Mouse (Mus musculus) G1E-ER4 (cell line): ENCODE results near the gene Zmat3. TPM values are rescaled to one million over a fixed set of nuclear protein-coding genes. Genes with fewer than 3 reads are reported as not detected.

Experiments used
- GATA1 ChIP-seq: IDR thresholded peaks from one replicate; pipeline ENCODE4 v1.8.0; 2012; ENCODE audit warnings: low read length, inconsistent platforms
- polyA plus RNA-seq: library from polyadenylated mRNA; stranded (reverse); fragments of >175 nt; gene quantifications from 2 replicates; pipeline ENCODE4 v1.2.3, GENCODE M21; 2012

Zmat3 gene
- polyA plus RNA-seq, result 5.3 and 5.6 TPM in 2 replicates

DNA sequence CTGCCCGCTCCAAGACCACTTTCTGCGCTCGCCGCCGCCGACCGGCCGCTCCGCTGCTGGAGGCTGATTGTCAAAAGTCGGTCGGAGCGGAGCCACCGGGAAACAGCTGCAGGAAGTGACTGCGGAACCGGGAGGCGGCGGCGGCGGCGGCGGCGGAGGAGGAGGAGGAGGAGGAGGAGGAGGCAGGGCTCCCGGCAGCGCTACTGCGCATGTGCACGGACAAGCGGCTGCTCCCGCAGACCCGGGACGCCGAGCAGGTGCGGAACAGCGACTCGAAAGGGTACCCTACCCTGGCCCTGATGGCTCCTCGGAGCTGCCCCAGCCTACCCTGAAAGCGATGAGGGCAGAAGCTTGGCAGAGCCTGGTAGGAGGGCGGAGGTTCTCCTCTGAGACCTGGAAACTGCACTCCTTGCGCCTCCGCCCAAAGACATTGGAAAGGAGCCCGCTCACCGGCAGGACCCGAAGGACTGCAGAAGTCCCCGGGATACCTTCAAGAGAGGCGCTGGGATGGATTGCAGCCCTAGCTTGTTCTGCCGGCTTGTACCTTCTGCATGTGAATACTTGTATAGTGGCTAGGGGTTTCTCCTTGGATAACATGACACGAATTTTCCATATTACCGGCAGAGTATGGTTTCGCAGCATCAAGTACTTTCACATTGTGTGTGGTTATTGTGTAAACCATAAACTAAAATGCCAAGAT lies at the start of gene Zmat3:
Zmat3 (minus strand) TSS at position 469 of the 700 bp plus-strand sequence.
- TF ChIP-seq GATA1, result no peak

DNA sequence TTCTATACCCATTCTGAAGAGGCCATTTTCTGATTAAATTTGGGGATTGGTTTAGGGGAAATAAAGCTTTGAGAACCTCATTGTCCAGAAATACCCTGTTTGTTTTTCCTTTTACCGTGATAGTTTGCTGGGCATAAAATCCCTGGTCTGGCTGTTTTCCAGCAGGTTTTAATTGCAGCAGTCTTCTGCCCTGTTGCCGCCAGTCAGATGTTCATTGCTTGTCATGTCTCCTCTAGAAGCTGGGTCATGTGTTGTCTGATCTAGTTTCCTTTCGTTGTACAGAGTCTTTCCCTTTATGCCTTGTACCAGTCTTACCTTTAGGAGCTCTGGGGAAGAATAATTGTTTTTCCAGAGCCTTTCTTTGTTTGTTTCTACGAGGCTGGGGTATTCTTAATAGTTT lies 48.6 kb upstream of the Zmat3 start:
- no peak for TF ChIP-seq GATA1

DNA sequence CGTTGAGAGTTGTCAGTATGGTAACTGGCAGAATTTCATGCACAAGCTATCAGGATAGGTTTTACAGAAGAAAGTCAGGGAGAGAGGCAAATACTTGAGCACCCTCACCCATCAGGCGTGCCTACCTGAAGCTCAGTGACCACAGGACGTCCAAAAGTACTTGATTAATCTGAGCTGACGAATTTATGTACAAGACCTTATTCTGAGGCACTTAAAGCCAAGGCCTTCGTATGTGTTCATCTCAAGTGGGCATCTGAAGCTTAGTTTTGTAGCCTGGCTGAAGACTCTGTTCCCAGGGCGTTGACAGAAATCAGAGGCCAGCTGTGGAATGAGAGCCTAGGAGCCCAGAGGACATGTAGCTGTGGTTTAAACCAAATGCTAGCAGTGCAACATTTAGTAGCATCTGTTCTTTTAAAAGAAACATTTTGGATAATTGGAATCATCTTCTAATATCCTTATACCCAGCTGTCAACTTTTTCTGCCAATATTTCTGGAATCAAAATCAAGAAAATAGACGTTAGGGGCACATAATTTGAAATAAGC lies 46.8 kb upstream of the Zmat3 start:
- TF ChIP-seq GATA1, result no peak

DNA sequence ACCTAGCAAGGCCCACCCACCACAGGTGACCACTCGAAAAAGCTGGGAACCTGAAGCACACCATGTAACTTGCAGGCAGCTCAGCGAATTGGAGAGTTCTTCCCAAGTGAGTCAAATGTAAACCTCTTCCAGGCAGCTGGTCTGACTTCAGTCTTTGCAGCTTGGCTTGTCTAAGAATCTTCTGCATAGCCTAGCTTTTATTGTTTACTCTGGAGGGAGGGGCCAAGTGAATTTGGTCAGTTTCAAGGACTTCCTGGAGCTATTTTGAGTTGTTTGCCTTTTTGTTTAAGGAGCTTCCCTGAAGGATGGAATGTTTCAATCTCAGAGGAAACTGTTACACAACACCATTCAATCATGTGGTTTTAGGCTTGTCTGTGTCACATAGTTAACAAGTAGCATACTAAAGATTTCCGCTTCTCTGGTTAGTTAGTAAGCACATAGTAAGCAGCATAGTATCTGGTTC lies 43.0 kb upstream of the Zmat3 start:
- no peak for TF ChIP-seq GATA1

DNA sequence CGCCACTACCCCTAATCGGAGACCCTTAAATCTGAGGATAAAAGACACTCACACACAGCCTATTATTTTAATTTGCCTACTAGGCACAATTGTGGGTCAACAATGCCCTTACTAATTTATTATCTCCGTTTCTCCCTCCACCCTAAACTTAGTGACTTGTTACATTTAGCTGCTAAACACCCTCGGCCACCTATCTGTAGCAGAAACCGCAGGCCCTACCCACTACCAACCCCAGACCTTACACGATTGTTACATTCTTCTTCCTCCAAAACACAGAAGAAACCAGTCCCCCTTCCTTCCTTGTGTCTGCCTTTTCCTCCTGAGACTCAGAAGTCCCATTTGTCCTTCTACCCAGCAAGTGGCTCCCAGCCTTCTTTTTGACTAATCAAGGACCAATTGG lies 41.0 kb upstream of the Zmat3 start:
- no peak for TF ChIP-seq GATA1

DNA sequence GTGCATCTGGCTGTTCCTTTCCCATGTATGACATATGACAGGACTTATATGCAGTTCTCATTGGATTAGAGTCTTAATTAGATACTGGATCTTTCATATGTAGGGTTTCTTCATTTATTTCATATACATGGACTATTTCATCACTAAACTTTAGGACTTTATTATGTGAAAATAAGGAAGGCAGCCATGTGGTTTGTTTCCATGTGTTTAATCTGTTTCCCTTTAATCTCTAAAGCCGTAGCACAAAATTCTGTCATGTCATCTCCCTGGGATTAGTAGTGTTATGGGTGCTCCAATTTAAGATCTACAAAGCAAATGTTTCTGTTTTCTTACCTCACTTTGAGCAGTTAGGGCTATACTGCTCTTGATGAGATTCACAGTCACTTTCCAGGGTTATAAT lies 39.9 kb upstream of the Zmat3 start:
- TF ChIP-seq GATA1, result no peak

DNA sequence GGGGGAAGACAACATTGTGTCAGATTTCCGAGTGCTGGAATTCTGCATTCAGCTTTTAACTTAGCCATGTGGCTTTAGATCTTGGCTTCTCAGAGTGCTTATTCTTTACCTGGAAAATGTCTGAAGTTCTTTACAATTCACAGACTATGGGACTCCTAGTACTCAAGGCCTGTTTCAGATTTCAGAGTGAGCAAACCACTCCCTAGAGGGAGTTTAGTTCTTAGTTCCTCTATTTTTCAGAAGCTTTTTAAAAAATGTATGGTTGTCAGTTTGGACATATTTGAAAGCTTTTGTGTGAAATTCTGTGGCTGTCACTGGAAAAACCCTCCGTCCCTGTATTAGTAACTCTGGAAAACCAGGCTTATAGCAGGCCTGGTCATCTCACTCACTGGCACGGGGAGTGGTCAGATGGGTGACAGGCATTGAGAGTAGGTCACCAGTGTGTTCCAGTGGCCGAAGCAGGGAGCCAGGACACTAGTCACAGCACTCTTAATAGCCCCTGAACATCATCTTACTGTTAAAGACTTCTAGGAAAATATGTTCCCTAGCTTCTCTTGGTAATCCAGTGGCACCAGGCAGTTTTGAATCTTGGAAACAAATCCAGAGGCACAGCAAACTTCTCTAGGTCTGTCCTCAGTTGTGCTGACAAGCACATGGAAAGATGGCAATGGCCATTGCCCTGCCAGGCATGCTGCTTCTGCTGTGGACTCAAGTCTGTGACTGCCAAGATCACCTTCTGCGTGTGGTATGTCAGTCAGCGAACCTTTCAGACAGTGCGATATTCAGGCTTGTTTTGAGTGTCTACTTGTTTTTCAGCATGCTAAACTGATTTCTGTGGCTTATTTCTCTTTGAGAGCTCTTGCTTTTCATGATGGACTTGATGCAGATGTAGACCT lies 37.4 kb upstream of the Zmat3 start:
- no peak for TF ChIP-seq GATA1

DNA sequence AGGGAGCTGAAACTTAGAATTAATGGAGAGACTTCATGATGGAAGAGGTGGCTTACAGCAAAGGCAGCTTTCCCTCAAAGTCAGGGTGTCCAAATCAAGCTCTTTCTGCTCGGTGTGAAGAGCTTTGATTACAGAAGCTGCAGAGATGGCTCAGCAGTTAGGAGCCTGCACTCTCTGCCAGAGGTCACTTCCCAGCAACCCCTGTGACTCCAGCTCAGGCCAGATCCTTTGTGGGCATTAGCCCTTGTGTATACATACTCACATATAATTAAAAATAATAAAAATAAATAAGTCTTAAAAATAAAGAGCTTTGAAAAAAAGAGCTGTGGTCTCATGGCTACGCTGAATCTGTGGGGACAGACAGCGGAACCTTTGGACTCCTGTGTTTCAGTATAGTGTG lies 35.8 kb upstream of the Zmat3 start:
- TF ChIP-seq GATA1, result no peak

DNA sequence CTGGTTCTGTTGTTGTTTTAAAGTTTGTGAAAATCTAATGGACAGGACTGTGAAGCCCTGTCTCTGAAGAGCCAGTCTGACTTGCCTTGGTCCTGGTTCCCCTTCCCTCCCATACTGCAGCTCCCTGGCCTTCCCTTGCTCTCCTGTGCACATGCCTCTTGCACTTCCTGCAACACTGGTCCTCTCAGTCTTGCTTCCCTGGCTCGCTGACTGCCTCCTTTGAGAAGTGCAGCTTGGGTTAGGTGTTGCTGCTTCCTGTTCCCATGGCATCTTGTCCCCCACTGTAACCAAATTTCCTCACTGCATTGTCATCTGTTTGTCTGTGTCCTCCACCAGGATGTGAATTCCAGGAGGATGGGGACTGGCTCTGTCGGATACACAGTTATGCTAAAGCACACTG lies 34.1 kb upstream of the Zmat3 start:
- no peak for TF ChIP-seq GATA1

DNA sequence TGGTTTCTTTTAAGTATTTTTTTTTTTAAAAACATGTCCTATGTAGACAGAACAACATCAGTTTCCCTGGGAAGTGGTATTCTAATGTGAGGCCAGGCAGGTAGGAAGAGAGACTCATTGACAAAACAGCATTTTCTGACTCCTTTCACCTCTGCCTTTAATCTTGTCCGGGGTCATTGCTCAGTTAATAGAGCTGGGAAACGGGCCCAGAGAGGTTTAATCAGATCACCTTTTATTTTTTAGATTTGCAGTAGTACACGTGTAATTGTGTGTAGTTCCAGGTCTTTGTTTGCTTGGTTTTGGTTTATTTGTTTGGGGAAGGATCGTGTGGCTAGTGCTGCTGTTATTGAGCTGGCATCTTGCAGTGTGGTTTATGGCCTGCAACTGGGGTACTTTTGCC lies 33.6 kb upstream of the Zmat3 start:
- no peak for TF ChIP-seq GATA1

DNA sequence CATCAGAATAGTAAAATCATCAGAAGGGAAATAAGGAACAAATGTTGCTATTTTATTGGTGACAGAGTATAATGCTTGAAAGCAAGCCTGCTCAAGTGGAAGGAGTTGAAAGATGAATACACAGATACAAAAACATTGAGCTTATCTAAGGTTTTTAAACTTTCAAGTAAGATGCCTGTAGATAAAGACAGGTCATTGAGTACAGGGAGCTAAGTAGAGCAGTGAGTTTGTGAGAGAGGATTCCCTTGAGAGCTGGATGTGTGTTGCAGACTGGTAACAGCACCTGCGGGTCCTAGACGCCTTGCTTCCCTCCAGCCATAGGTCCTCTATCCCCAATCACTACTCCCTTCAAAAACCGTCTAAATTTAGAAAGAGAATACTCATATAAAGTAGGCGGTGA lies 32.8 kb upstream of the Zmat3 start:
- TF ChIP-seq GATA1, result no peak

DNA sequence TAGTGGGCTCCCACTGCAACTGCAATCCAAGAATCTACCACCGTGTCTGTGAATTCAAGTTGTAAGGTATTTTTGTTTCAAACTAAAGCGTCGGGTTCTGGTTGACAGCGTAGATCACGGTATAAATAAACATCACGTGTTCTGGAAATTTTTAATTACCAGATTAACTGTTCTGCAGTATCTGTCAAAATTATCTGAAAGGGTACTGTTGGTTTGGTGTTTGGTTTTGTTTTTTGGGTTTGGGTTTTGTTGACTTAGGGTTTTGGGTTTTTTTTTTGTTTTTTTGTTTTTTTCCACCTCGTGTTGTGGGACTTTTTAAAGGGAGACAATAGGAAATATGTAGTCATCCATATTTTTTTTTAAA lies 32.3 kb upstream of the Zmat3 start:
- TF ChIP-seq GATA1, result no peak

DNA sequence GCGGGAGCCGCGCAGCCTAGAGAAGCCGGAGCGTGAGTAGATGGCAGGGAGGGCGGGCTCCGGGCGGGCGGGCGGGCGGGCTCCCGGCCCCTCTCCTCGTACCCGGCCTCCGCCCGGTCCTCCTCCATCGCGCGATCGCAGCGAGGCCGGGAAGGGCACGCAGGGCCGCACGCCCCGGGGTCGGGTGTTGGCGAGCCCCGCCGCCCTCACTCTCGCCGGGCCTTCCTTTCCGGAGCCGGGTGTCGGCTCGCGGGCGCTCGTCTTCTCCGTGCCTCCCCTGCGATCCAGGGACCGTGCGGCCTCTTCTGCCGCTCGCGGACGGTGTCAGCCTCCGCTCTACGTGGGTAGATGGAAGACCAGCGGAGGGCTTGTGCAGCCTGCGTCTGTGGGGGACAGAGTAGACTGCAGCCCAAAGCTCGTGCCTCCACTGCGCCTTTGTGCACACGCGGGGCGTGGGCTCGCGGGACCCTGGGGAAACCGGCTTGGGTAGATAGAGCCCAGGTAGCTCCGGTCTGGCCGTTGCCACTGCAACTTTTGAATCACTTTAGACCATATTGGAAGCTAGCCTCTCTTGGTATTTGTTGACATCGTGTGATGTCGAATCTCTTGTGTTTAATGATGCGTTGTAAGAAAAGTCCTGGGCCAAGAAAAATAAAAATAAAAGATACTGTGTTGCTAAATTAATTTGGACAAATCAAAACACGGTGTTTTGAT lies 31.8 kb upstream of the Zmat3 start, which contains the start of gene Pik3ca:
Pik3ca (plus strand) TSS at position 211 of the 714 bp plus-strand sequence.
- no peak for TF ChIP-seq GATA1

DNA sequence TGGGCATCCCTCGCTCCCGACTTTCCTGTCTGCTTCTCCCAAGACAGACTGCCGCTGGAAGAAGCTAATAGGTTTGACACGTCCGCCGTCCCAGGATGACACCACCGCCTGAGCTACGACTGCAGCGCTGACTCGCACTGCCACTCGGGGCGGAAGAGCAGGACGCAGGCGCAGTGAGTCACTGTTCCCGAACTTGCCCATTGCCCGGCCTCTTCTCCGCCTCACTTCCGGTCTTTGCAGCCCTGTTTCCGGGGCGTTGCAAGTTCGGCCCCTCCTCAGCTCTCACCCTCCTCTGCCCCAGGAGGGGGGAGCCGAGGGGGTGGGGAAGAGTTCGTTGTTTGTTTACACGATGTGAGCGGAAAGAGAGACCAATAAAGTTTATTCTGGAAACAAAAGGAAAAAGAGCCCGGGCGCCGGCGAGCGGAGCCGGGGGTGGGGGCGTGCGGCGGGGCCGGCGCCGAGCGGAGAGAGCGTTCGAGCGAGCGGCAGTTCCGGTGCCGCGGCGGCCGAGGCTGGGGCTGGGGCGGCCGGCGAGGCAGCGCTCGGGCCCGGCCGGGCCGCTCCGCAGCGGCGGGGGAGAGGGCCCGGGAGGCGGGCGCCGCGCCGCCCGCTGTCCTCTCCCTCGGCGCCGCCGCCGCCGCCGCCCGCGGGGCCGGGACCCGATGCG lies 31.1 kb upstream of the Zmat3 start:
- TF ChIP-seq GATA1, result no peak
